Mouse (Mus musculus) kidney, embryonic 16.5 days (tissue): ENCODE data around the gene 4930519G04Rik. TPM values are rescaled to one million over a fixed set of nuclear protein-coding genes. Genes with fewer than 3 reads are reported as not detected.
"Not testable (repeated sequence)": the region's sequence is repeated elsewhere in the genome, so short reads cannot be mapped to it uniquely, and the experiment has no call there.

Experiments used
- ATAC-seq: fragments of 200-750 bp; cut with Nextera tagmentation; 2 replicates; pipeline ENCODE4 v1.8.0; 2017; ENCODE audit warnings: moderate TSS enrichment; ENCODE audit not compliant: low FRiP score, low TSS enrichment
- H3K27ac ChIP-seq: fragments of 300-500 bp; sonication (generic); 2 replicates; pipeline ENCODE4 v1.5.1; 2014; ENCODE audit warnings: low read length
- H3K27me3 ChIP-seq: fragments of 300-500 bp; sonication (generic); 2 replicates; pipeline ENCODE4 v1.6.1; 2014; ENCODE audit warnings: low read length, control low read depth, mixed read lengths; ENCODE audit not compliant: insufficient read depth
- H3K36me3 ChIP-seq: fragments of 300-500 bp; sonication (generic); 2 replicates; pipeline ENCODE4 v1.6.1; 2014; ENCODE audit warnings: low read length, control low read depth, mixed read lengths; ENCODE audit not compliant: insufficient read depth
- H3K4me1 ChIP-seq: fragments of 300-500 bp; sonication (generic); 2 replicates; pipeline ENCODE4 v1.6.1; 2014; ENCODE audit warnings: low read length, control low read depth, mixed read lengths; ENCODE audit not compliant: insufficient read depth
- H3K4me2 ChIP-seq: fragments of 300-500 bp; sonication (generic); replicated peaks from 2 replicates; pipeline ENCODE4 v1.6.1; 2014; ENCODE audit warnings: low read depth, low read length
- H3K4me3 ChIP-seq: fragments of 300-500 bp; sonication (generic); 2 replicates; pipeline ENCODE4 v1.5.1; 2014; ENCODE audit warnings: mild to moderate bottlenecking, low read length
- H3K9ac ChIP-seq: fragments of 300-500 bp; sonication (generic); replicated peaks from 2 replicates; pipeline ENCODE4 v1.6.1; 2014; ENCODE audit warnings: low read length
- H3K9me3 ChIP-seq: fragments of 300-500 bp; sonication (generic); 2 replicates; pipeline ENCODE4 v1.6.1; 2016; ENCODE audit warnings: low read length, control low read depth
- WGBS: fragments of 180-500 bp; shearing (Covaris S2); extraction: QIAGEN DNeasy Blood & Tissue Kit; methylation state at CpG from one replicate; pipeline ENCODE4 v1.1.7; 2014; 5-methylcytosine and 5-hydroxymethylcytosine counted together
- polyA plus RNA-seq: library from polyadenylated mRNA; unstranded; fragments of >200 nt; fragmentation: Nextera tagmentation; extraction: Ambion mirVana; gene quantifications from 2 replicates; pipeline ENCODE4 v1.2.1, GENCODE M21; 2015

The 4930519G04Rik gene
- polyA plus RNA-seq, 1 experiment from 2014 or later, result not detected

DNA sequence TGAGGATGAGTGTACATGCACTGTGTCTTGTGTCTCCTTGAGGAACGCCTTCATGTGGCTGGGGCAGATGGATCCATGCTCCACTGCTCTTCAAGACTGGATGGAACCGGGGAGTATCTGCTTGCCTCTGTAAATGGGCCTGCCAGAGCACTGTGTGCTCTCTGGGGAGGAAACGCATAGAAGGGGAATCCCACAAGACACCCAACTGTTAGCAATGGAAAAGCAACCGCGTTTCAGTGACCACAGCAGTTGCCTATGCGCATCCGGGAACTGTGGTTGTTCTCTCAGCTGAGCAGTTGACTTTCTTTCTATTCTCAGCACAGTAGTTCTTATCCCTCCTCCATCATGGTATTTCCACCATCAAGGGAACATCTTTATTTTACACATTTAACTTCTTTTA, 11.3 kb downstream of the 4930519G04Rik start:
- 74% methylated on average over 7 of the region's 7 CpGs for WGBS
- no peak for ATAC-seq
- Histone ChIP-seq H3K4me2 (no peak overlapping the region), H3K4me3 (no peak overlapping the region), H3K27me3 (no peaks in the 10 kb centered on the region), H3K9ac (no peak overlapping the region), H3K9me3 (peaks cover 11% of the 10 kb centered on the region), H3K27ac (no peak overlapping the region), H3K36me3 (no peaks in the 10 kb centered on the region), H3K4me1 (0 out of 2 replicates have a peak, but pooled peaks cover 3% of the 10 kb centered on the region)

DNA sequence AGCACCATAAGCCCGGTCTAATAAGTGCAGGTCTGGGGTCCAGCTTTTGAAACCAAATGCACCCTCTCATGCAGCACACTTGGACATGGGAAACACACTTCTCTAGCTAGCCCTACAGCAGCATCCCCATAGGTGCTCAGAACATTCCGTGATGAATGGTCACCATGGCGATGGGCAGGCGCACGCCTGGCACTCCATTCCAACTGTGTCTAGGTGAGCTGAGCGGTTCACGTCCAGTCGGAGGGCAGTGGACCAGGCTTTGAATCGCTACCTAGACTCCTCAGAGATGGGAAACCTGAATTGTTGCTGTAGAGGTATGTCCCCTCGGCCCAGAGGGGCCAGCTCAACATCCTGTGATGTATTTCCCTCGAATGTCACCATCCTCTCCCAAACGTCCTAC, 11.8 kb downstream of the 4930519G04Rik start:
- Histone ChIP-seq H3K27me3 (no peaks in the 10 kb centered on the region), H3K27ac (no peak overlapping the region), H3K9ac (no peak overlapping the region), H3K4me3 (no peak overlapping the region), H3K4me1 (0 out of 2 replicates have a peak, but pooled peaks cover 3% of the 10 kb centered on the region), H3K36me3 (no peaks in the 10 kb centered on the region), H3K9me3 (peaks cover 11% of the 10 kb centered on the region), H3K4me2 (no peak overlapping the region)
- ATAC-seq, result no peak
- 92% methylated on average over 12 of the region's 12 CpGs for WGBS

DNA sequence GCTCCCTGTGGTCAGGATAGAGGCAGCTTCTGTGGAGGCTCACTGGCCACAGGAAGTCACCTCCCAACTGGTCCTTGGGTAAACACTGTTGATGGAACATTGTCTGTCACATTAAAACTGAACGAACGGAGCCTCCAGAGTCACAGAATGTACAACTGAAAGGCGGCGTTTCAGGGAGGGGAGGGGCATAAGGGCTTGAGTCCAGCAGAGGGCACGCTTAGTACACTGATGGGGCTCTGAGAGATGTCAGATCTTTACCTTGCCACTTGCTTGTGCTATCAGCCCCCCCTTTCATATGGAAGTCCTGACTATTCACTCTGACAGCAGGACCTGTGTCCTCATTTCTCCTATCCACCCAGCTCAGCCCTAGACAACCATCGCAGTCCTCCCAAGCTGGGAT, 22.4 kb downstream of the 4930519G04Rik start:
- WGBS, result 35% methylated on average over 6 of the region's 6 CpGs
- Histone ChIP-seq H3K4me3 (no peak overlapping the region), H3K9me3 (no peaks in the 10 kb centered on the region), H3K36me3 (no peaks in the 10 kb centered on the region), H3K9ac (no peak overlapping the region), H3K27me3 (no peaks in the 10 kb centered on the region), H3K4me1 (peaks cover 9% of the 10 kb centered on the region; the same call in 1 of the 2 replicates), H3K27ac (no peak overlapping the region), H3K4me2 (0 out of 2 replicates have a peak overlapping the region, but pooled peaks have one; percentile 20)
- ATAC-seq, result peak; percentile 23; the same call in 1 of the 2 replicates

DNA sequence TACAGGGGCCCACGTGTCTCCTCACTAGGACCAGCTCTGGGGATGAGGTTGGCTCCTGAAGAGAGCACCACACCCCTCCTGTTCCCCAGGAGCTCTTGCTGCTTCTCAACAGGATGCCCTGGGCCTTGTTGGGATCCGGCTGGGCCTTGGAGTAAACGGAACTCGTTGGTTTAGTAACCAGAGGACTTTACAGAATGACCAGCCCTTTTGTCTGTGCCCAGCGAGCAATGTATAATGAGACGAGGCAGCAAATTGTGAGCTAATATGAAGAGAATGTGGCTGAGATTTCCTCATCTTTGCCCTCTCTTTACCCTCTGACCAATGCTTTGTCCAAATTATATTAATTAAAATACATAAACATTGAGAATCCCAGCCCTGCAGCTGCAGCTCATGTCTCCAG, 22.9 kb downstream of the 4930519G04Rik start:
- Histone ChIP-seq H3K27me3 (no peaks in the 10 kb centered on the region), H3K27ac (no peak overlapping the region), H3K4me3 (no peak overlapping the region), H3K4me2 (no peak overlapping the region), H3K4me1 (peaks cover 9% of the 10 kb centered on the region; the same call in 1 of the 2 replicates), H3K9ac (no peak overlapping the region), H3K9me3 (no peaks in the 10 kb centered on the region), H3K36me3 (no peaks in the 10 kb centered on the region)
- no peak for ATAC-seq
- 46% methylated on average over 6 of the region's 6 CpGs for WGBS

DNA sequence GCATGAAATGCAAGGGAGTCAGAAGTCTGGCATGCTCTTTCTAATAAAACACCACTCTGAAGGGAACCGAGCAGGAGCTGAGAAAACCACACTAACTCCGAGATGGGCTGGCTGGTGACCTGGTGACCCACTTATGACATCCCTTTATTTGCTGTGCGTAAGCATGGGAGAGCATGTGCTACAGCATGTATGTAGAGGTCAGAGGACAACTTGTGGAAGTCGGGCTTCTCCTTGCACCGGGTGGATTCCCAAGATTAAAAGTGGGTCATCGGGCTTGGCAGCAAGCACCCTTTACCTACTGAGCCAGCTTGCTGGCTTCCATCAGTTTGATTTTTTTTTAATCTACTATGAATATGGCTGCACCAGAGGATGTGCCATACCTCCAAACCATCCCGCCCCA, 24.0 kb downstream of the 4930519G04Rik start:
- 61% methylated on average over 7 of the region's 7 CpGs for WGBS
- Histone ChIP-seq H3K9me3 (no peaks in the 10 kb centered on the region), H3K4me3 (no peak overlapping the region), H3K4me2 (no peak overlapping the region), H3K27ac (no peak overlapping the region), H3K9ac (no peak overlapping the region), H3K36me3 (no peaks in the 10 kb centered on the region), H3K27me3 (no peaks in the 10 kb centered on the region), H3K4me1 (peaks cover 9% of the 10 kb centered on the region; the same call in 1 of the 2 replicates)
- ATAC-seq, result no peak

DNA sequence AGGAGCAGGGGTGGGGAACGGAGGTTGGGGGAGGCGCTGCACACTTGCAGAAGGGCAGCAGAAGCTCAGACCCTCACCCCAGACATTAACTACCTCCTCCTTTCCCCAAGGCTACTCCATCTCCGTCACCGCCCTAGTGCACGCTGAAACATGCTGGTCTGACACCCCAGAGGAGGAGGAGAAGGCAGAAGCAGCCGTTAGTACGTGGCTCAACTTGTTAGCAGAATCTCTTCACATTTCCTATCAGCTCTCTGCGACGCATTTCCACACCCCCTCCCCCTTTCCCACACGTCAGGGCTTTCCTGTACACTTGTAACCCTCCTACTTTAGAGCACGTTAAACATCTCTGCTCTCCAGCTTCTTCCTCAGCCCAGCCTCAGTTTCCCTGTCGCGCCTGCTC, 25.9 kb downstream of the 4930519G04Rik start:
- H3K27me3 ChIP-seq, result no peaks in the 10 kb centered on the region
- H3K4me3 ChIP-seq, result no peak overlapping the region
- no peak for ATAC-seq
- no peak overlapping the region for H3K9ac ChIP-seq
- H3K4me1 ChIP-seq, result peaks cover 9% of the 10 kb centered on the region; the same call in 1 of the 2 replicates
- no peaks in the 10 kb centered on the region for H3K9me3 ChIP-seq
- 47% methylated on average over 13 of the region's 13 CpGs for WGBS
- H3K27ac ChIP-seq, result no peak overlapping the region
- no peaks in the 10 kb centered on the region for H3K36me3 ChIP-seq
- no peak overlapping the region for H3K4me2 ChIP-seq

DNA sequence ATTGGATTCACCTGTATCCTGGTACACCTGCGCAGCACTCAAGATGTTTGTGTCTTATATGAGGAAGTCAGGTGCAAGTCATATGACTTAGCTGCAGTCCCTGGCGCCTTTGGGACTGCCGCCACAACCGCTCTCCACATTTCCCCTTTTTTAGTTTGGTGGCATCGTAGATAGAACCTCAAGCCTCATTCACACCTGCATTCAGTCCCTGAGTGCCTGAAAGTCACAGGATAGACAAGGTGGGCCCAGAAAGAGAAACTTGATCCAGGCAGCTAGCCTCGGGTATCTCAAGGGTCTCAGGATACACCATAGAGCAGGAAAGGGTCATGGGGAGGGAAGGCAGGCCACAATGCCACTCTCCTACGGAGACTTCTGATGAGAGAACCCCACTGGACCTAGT, 28.9 kb downstream of the 4930519G04Rik start:
- H3K9me3 ChIP-seq, H3K27ac ChIP-seq, H3K36me3 ChIP-seq, H3K4me2 ChIP-seq, ATAC-seq, H3K4me1 ChIP-seq, H3K9ac ChIP-seq, H3K27me3 ChIP-seq, H3K4me3 ChIP-seq: not testable (repeated sequence)
- WGBS, result 79% methylated on average over 6 of the region's 7 CpGs

DNA sequence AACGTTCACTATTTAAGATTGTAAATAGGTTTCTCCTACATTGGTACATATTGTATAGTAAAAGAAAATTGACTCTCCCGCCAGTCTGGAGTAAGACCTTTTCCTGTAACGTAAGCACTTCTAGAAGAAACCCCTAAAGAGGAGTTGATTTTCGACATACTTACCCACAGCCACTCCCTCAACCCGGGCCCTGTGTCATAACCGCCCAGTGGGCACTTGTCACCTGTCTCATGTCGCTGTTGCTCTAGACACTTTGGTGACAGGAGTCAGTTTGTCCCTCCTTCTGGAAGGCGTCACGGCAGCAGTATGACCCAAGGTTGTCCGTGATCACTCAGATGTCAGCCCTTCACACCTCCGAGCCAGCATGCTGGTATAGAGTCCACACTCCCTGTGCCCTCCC, 29.6 kb downstream of the 4930519G04Rik start:
- H3K4me1 ChIP-seq, result no peaks in the 10 kb centered on the region
- no peaks in the 10 kb centered on the region for H3K36me3 ChIP-seq
- 69% methylated on average over 11 of the region's 11 CpGs for WGBS
- no peak overlapping the region for H3K4me2 ChIP-seq
- H3K9ac ChIP-seq, result no peak overlapping the region
- no peak overlapping the region for H3K4me3 ChIP-seq
- H3K27me3 ChIP-seq, result no peaks in the 10 kb centered on the region
- no peak for ATAC-seq
- no peaks in the 10 kb centered on the region for H3K9me3 ChIP-seq
- H3K27ac ChIP-seq, result no peak overlapping the region

DNA sequence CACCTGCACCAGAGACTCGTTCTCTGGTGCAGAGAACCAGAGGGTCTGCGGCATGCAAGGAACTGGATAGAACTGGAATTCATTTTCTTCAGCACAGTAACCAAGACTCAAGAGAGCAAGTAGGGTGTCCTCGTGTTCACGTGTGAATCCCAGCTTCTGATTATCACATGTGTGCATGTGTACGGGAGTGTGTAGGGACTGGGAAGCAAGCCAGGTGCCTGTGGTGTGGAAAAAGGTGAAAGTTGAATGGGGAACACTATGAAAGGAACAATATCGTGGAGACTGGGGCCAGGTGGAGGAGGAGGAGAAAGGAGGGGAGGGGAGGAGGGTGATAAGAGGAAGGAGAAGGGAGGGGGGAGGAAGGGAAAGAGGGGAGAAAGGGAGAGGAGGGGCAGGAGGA, 33.3 kb downstream of the 4930519G04Rik start:
- H3K9ac ChIP-seq, result no peak overlapping the region
- H3K9me3 ChIP-seq, result no peaks in the 10 kb centered on the region
- no peaks in the 10 kb centered on the region for H3K36me3 ChIP-seq
- no peak overlapping the region for H3K27ac ChIP-seq
- H3K4me1 ChIP-seq, result no peaks in the 10 kb centered on the region
- H3K4me3 ChIP-seq, result no peak overlapping the region
- no peaks in the 10 kb centered on the region for H3K27me3 ChIP-seq
- H3K4me2 ChIP-seq, result no peak overlapping the region
- WGBS, result 80% methylated on average over 6 of the region's 6 CpGs
- no peak for ATAC-seq

DNA sequence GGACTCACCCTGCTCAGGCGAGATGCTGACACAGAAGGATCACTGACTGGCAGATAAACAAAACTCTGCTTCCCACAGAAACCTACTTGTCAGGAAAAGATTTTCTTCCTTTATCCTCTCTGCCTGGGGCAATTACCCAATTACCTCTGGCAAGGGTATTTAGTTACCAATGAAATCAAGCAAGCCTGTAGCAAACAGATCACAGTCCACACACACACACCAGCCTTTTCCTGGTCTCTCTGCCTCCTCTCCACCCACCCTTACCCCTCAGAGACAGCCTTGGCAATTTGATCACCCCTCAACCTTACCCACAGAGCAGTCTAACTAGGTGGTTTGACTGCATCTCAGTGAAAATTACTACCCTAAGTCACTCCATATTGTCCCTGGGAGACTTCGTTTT, 35.5 kb downstream of the 4930519G04Rik start:
- H3K4me1 ChIP-seq, result no peaks in the 10 kb centered on the region
- H3K4me2 ChIP-seq, result no peak overlapping the region
- H3K36me3 ChIP-seq, result no peaks in the 10 kb centered on the region
- no peaks in the 10 kb centered on the region for H3K27me3 ChIP-seq
- H3K4me3 ChIP-seq, result no peak overlapping the region
- H3K9ac ChIP-seq, result no peak overlapping the region
- ATAC-seq, result no peak
- H3K9me3 ChIP-seq, result no peaks in the 10 kb centered on the region
- H3K27ac ChIP-seq, result no peak overlapping the region
- 85% methylated on average over 2 of the region's 2 CpGs for WGBS
